Mouse (Mus musculus) liver, postnatal 0 days (tissue): ENCODE results near the gene Fgd6. TPM values are rescaled to one million over a fixed set of nuclear protein-coding genes. Genes with fewer than 3 reads are reported as not detected.

ENCODE experiments used
- ATAC-seq: fragments of 200-750 bp; cut with Nextera tagmentation; 2 replicates; pipeline ENCODE4 v1.8.0; 2017; ENCODE audit warnings: mild to moderate bottlenecking, moderate library complexity
- DNase-seq: peaks from one replicate; pipeline ENCODE4 v3.0.0-alpha.2; 2016
- H3K27ac ChIP-seq: fragments of 300-500 bp; sonication (generic); 2 replicates; pipeline ENCODE4 v1.5.1; 2014; ENCODE audit warnings: antibody characterized with exemption, moderate library complexity, mild to moderate bottlenecking, low read depth
- H3K27me3 ChIP-seq: fragments of 300-500 bp; sonication (generic); 2 replicates; pipeline ENCODE4 v1.6.1; 2014; ENCODE audit warnings: low read length, control low read depth, mixed read lengths; ENCODE audit not compliant: insufficient read depth
- H3K36me3 ChIP-seq: fragments of 300-500 bp; sonication (generic); replicated peaks from 2 replicates; pipeline ENCODE4 v1.6.1; 2014; ENCODE audit warnings: mild to moderate bottlenecking, control low read depth, low read length, moderate library complexity, mixed read lengths; ENCODE audit not compliant: insufficient read depth
- H3K4me1 ChIP-seq: fragments of 300-500 bp; sonication (generic); 2 replicates; pipeline ENCODE4 v1.6.1; 2014; ENCODE audit warnings: antibody characterized with exemption, mild to moderate bottlenecking, control low read depth; ENCODE audit not compliant: insufficient read depth
- H3K4me2 ChIP-seq: fragments of 300-500 bp; sonication (generic); 2 replicates; pipeline ENCODE4 v1.6.1; 2014; ENCODE audit warnings: low read depth, mild to moderate bottlenecking, low read length, moderate library complexity, mixed read lengths
- H3K4me3 ChIP-seq: fragments of 300-500 bp; sonication (generic); 2 replicates; pipeline ENCODE4 v1.5.1; 2014; ENCODE audit warnings: low read depth, low read length
- H3K9ac ChIP-seq: fragments of 300-500 bp; sonication (generic); replicated peaks from 2 replicates; pipeline ENCODE4 v1.6.1; 2014; ENCODE audit warnings: mild to moderate bottlenecking, moderate library complexity
- H3K9me3 ChIP-seq: fragments of 300-500 bp; sonication (generic); 2 replicates; pipeline ENCODE4 v1.6.1; 2016; ENCODE audit warnings: mild to moderate bottlenecking, control low read depth, low read length, mixed read lengths
- CTCF ChIP-seq: sonication (generic); IDR thresholded peaks from 2 replicates; pipeline ENCODE4 v1.5.1; 2016; ENCODE audit warnings: antibody characterized with exemption, low read depth
- EP300 ChIP-seq: IDR thresholded peaks from 2 replicates; pipeline ENCODE4 v1.6.1; 2016; ENCODE audit warnings: antibody characterized with exemption, low read depth, mild to moderate bottlenecking
- WGBS: fragments of 180-500 bp; shearing (Covaris S2); extraction: QIAGEN DNeasy Blood & Tissue Kit; methylation state at CpG from one replicate; pipeline ENCODE4 v1.1.7; 2014; ENCODE audit not compliant: insufficient replicate concordance; 5-methylcytosine and 5-hydroxymethylcytosine counted together
- polyA plus RNA-seq: library from polyadenylated mRNA; unstranded; fragments of >200 nt; fragmentation: Nextera tagmentation; extraction: Ambion mirVana; gene quantifications from 2 replicates; pipeline ENCODE4 v1.2.1, GENCODE M21; 2015

Gene Fgd6
- 2.4 TPM in 2 replicates for polyA plus RNA-seq

DNA sequence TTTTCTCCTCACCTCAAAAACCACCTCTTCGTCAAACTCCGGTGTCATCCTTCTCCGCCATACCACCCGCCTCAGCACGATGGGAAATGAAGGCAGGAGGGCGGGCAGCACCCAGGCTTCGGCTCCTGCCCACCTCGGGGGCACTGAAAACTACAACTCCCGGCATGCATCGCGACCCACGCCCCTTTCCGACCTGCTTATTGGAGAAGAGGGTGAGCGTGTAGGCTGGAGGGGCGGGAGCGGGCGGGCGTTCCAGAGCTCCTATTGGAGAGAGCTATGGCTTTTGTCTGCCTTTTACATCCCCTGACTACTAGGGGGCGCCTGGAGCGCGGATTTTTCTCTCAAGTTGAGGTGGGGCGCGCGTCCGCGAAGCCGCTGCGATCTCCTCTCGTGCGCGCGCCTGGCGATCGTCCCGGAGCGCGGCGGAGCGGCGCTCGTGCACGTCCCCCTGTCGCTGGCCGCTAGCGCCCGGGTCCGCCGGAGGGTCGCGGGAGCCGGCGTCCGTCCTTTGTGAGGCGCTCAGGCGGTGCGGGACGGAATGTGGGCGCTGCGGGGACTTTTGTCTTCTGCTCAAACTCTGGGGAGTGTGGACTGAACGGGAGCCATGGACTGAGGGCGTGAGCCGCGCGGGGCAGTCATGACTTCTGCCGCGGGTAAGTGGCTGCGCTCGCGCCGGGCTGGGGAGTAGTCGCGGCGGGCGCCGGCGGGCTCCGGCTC, at the start of gene Fgd6, which contains the start of gene Vezt:
Gene Fgd6 (plus strand): TSS at position 344 of the 717 bp plus-strand sequence.
Gene Vezt (minus strand): TSS at position 160 of the 717 bp plus-strand sequence.
- WGBS: under 1% methylated on average over 70 of the region's 77 CpGs
- Histone ChIP-seq H3K27me3 (no peaks in the 10 kb centered on the region), H3K4me3 (peak within 1 kb of the TSS; percentile 89), H3K4me1 (peaks cover 12% of the 10 kb centered on the region), H3K4me2 (peak within 1 kb of the TSS; percentile 77), H3K27ac (peak within 1 kb of the TSS; percentile 87), H3K9ac (peak within 1 kb of the TSS; percentile 93), H3K9me3 (no peaks in the 10 kb centered on the region), H3K36me3 (no peaks in the 10 kb centered on the region)
- DNase-seq: peak; percentile 99
- ATAC-seq: peak; percentile 97
- TF ChIP-seq EP300 (peak; percentile 63; the same call in 1 of the 2 replicates), CTCF (peak; percentile 91)

- no peak overlapping the region for H3K9ac ChIP-seq
- DNase-seq (no peak), ATAC-seq (no peak)
- H3K4me3 ChIP-seq: no peak overlapping the region
- no peaks in the 10 kb centered on the region for H3K9me3 ChIP-seq
- H3K27ac ChIP-seq: no peak overlapping the region
- H3K4me2 ChIP-seq: no peak overlapping the region
- H3K27me3 ChIP-seq: no peaks in the 10 kb centered on the region
- TF ChIP-seq EP300 (no peak), CTCF (no peak)
- H3K36me3 ChIP-seq: peaks cover 47% of the 10 kb centered on the region
- H3K4me1 ChIP-seq: no peaks in the 10 kb centered on the region
- 90% methylated on average over 10 of the region's 10 CpGs for WGBS
Observed at GRCm38 (mm10) chr10:93994136-93994535, 41.7 kb upstream of the Fgd6 start.

DNA sequence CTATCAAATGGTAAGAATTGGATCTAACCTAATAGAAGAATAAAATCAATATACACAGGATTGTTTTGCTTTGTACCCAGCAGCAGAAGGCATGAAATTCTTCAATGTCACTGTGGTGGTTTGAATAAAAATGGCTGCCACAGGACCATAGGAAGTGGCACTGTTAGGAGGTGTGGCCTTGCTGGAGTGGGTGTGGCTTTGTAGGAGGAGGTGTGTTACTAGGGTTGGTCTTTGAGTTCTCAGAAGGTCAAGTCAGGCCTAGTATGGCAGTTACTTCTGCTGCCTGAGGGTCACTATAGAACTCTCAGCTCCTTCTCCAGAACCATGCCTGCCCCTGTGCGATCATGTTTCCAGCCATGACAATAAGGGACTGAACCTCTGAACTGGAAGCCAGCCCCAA, 40.7 kb upstream of the Fgd6 start:
- Histone ChIP-seq H3K9me3 (no peaks in the 10 kb centered on the region), H3K27ac (no peak overlapping the region), H3K4me1 (no peaks in the 10 kb centered on the region), H3K9ac (no peak overlapping the region), H3K4me2 (no peak overlapping the region), H3K27me3 (no peaks in the 10 kb centered on the region), H3K4me3 (no peak overlapping the region), H3K36me3 (peaks cover 45% of the 10 kb centered on the region)
- TF ChIP-seq CTCF: no peak
- TF ChIP-seq EP300: no peak
- ATAC-seq (no peak), DNase-seq (no peak)
- 96% methylated on average over 1 of the region's 1 CpGs for WGBS

- H3K4me3 ChIP-seq: no peak overlapping the region
- peaks cover 6% of the 10 kb centered on the region; the same call in 1 of the 2 replicates for H3K9me3 ChIP-seq
- H3K36me3 ChIP-seq: peaks cover 65% of the 10 kb centered on the region
- TF ChIP-seq CTCF: no peak
- TF ChIP-seq EP300: no peak
- 68% methylated on average over 1 of the region's 1 CpGs for whole genome bisulfite sequencing
- no peaks in the 10 kb centered on the region for H3K27me3 ChIP-seq
- H3K4me1 ChIP-seq: no peaks in the 10 kb centered on the region
- ATAC-seq (no peak), DNase-seq (no peak)
- H3K9ac ChIP-seq: no peak overlapping the region
- H3K4me2 ChIP-seq: no peak overlapping the region
- no peak overlapping the region for H3K27ac ChIP-seq
Observed at GRCm38 (mm10) chr10:93999357-93999756, 36.4 kb upstream of the Fgd6 start.

DNA sequence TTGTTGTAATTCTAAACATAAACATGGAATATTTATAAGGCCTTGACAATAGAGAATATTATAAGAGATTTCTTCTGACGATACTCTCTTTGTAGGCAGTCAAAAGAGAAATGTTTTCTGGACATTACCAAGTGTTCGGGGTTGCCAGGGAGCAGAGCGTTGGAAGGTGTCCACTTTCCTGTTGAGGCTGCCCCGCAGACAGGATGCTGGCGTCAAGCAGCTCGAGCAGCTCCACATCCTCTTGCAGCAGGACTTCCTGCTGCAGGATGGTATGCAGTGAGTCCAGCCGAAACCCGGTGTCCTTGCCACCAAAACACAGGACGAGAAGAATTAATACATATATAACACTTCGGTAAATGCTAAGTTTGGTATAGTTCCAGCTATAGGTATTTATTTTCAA, 35.6 kb upstream of the Fgd6 start:
- DNase-seq: no peak
- H3K4me1 ChIP-seq: no peaks in the 10 kb centered on the region
- peaks cover 6% of the 10 kb centered on the region; the same call in 1 of the 2 replicates for H3K9me3 ChIP-seq
- H3K27me3 ChIP-seq: no peaks in the 10 kb centered on the region
- WGBS: 66% methylated on average over 10 of the region's 10 CpGs
- peaks cover 70% of the 10 kb centered on the region for H3K36me3 ChIP-seq
- TF ChIP-seq EP300: no peak
- no peak for TF ChIP-seq CTCF
- H3K4me3 ChIP-seq: no peak overlapping the region
- no peak overlapping the region for H3K4me2 ChIP-seq
- 0 out of 2 replicates have a peak overlapping the region, but pooled peaks have one; percentile 20 for H3K27ac ChIP-seq
- H3K9ac ChIP-seq: no peak overlapping the region
- ATAC-seq: no peak

- ATAC-seq (no peak), DNase-seq (no peak)
- peaks cover 11% of the 10 kb centered on the region; the same call in 1 of the 2 replicates for H3K36me3 ChIP-seq
- TF ChIP-seq CTCF (no peak), EP300 (no peak)
- no peaks in the 10 kb centered on the region for H3K9me3 ChIP-seq
- peaks cover 19% of the 10 kb centered on the region for H3K4me1 ChIP-seq
- no peak overlapping the region for H3K4me2 ChIP-seq
- peak overlapping the region; percentile 58; the same call in 1 of the 2 replicates for H3K27ac ChIP-seq
- no peaks in the 10 kb centered on the region for H3K27me3 ChIP-seq
- no peak overlapping the region for H3K9ac ChIP-seq
- 84% methylated on average over 2 of the region's 2 CpGs for WGBS
- H3K4me3 ChIP-seq: no peak overlapping the region
Observed at GRCm38 (mm10) chr10:94008356-94008755, 27.4 kb upstream of the Fgd6 start.
